Mouse (Mus musculus): ENCODE results near the gene Mcee.

GRCm38 (mm10) chr7:64424861-64425260 is 32.5 kb downstream of the Mcee start:
- TF ChIP-seq POLR2A (IDR thresholded peaks at IDR 0.05; ENCODE audit: low read depth, low read length) (no peak), CTCF (IDR thresholded peaks at IDR 0.05; ENCODE audit: extremely low read depth, insufficient read depth, insufficient read length, insufficient replicate concordance) (no peak)
